Mouse (Mus musculus) heart, embryonic 16.5 days (tissue): ENCODE results near the gene Slc35d2. TPM values are rescaled to one million over a fixed set of nuclear protein-coding genes. Genes with fewer than 3 reads are reported as not detected.
"Not testable (repeated sequence)": the region's sequence is repeated elsewhere in the genome, so short reads cannot be mapped to it uniquely, and the experiment has no call there.

Experiments used
- ATAC-seq: fragments of 200-750 bp; cut with Nextera tagmentation; replicated peaks from 2 replicates; pipeline ENCODE4 v1.8.0; 2017; ENCODE audit warnings: moderate number of reproducible peaks; ENCODE audit not compliant: insufficient read depth, low FRiP score; ENCODE audit errors: extremely low read depth
- H3K27ac ChIP-seq: fragments of 300-500 bp; sonication (generic); 2 replicates; pipeline ENCODE4 v1.5.1; 2014; ENCODE audit warnings: mild to moderate bottlenecking, low read length, control low read depth, moderate library complexity
- H3K27me3 ChIP-seq: fragments of 300-500 bp; sonication (generic); 2 replicates; pipeline ENCODE4 v1.6.1; 2014; ENCODE audit warnings: low read length, mixed read lengths; ENCODE audit not compliant: control insufficient read depth, insufficient read depth
- H3K36me3 ChIP-seq: fragments of 300-500 bp; sonication (generic); 2 replicates; pipeline ENCODE4 v1.6.1; 2014; ENCODE audit not compliant: control insufficient read depth, insufficient read depth
- H3K4me1 ChIP-seq: fragments of 300-500 bp; sonication (generic); 2 replicates; pipeline ENCODE4 v1.6.1; 2014; ENCODE audit warnings: low read length, mixed read lengths; ENCODE audit not compliant: control insufficient read depth, insufficient read depth
- H3K4me2 ChIP-seq: fragments of 300-500 bp; sonication (generic); 2 replicates; pipeline ENCODE4 v1.6.1; 2014; ENCODE audit warnings: low read depth, mild to moderate bottlenecking, control low read depth, low read length
- H3K4me3 ChIP-seq: fragments of 300-500 bp; sonication (generic); 2 replicates; pipeline ENCODE4 v1.5.1; 2014; ENCODE audit warnings: mild to moderate bottlenecking, control low read depth, low read length
- H3K9ac ChIP-seq: fragments of 300-500 bp; sonication (generic); 2 replicates; pipeline ENCODE4 v1.6.1; 2014; ENCODE audit warnings: low read length, control low read depth
- H3K9me3 ChIP-seq: fragments of 300-500 bp; sonication (generic); replicated peaks from 2 replicates; pipeline ENCODE4 v1.6.1; 2016; ENCODE audit warnings: low read length; ENCODE audit not compliant: control insufficient read depth
- WGBS: fragments of 180-500 bp; shearing (Covaris S2); extraction: QIAGEN DNeasy Blood & Tissue Kit; methylation state at CpG from one replicate; pipeline ENCODE4 v1.1.7; 2014; 5-methylcytosine and 5-hydroxymethylcytosine counted together
- polyA plus RNA-seq: library from polyadenylated mRNA; unstranded; fragments of >200 nt; fragmentation: Nextera tagmentation; extraction: Ambion mirVana; gene quantifications from 2 replicates; pipeline ENCODE4 v1.2.1, GENCODE M21; 2015

Slc35d2 gene
- polyA plus RNA-seq, 1 experiment from 2014 or later = 5.2 TPM

GRCm38 (mm10) chr13:64053959-64054358 lies 75.2 kb downstream of the Slc35d2 start:
- no peak for ATAC-seq
- H3K4me2 ChIP-seq = no peak overlapping the region
- H3K27ac ChIP-seq = no peak overlapping the region
- 44% methylated on average over 1 of the region's 1 CpGs for WGBS
- no peak overlapping the region for H3K4me3 ChIP-seq
- no peak overlapping the region for H3K9ac ChIP-seq
- H3K36me3 ChIP-seq = no peaks in the 10 kb centered on the region
- peaks cover 7% of the 10 kb centered on the region; the same call in 1 of the 2 replicates for H3K9me3 ChIP-seq
- no peaks in the 10 kb centered on the region for H3K4me1 ChIP-seq
- no peaks in the 10 kb centered on the region for H3K27me3 ChIP-seq

- not testable (repeated sequence) for H3K9me3 ChIP-seq, H3K27me3 ChIP-seq, H3K27ac ChIP-seq, ATAC-seq, H3K4me2 ChIP-seq, H3K4me1 ChIP-seq, H3K36me3 ChIP-seq, H3K4me3 ChIP-seq, H3K9ac ChIP-seq
- 73% methylated on average over 2 of the region's 2 CpGs for WGBS
These were observed 76.9 kb downstream of the Slc35d2 start for GRCm38 (mm10) chr13:64052281-64052680.

DNA sequence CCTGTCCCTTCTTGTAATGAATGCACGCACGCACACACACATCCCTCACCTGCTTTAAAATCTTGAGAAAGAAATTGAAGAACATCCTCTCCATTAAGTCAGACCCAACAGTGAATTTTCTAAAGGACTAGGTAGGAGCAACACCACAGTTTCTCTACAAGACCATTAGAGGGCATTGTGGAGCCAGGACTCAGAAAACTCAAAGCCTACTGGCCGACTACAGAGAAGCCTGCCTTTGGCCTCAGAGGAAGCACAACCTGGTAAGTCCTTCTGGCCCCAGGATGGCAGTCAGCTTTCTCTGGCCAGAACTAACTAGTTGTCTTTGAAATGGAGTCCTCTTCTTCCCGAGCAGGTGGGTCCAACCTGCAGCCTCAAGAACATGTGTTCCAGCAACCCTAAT lies 78.3 kb downstream of the Slc35d2 start:
- H3K36me3 ChIP-seq = no peaks in the 10 kb centered on the region
- peaks cover 7% of the 10 kb centered on the region; the same call in 1 of the 2 replicates for H3K9me3 ChIP-seq
- 61% methylated on average over 4 of the region's 4 CpGs for WGBS
- H3K4me2 ChIP-seq = no peak overlapping the region
- H3K27me3 ChIP-seq = no peaks in the 10 kb centered on the region
- no peak overlapping the region for H3K27ac ChIP-seq
- no peak for ATAC-seq
- no peak overlapping the region for H3K9ac ChIP-seq
- H3K4me1 ChIP-seq = no peaks in the 10 kb centered on the region
- no peak overlapping the region for H3K4me3 ChIP-seq

DNA sequence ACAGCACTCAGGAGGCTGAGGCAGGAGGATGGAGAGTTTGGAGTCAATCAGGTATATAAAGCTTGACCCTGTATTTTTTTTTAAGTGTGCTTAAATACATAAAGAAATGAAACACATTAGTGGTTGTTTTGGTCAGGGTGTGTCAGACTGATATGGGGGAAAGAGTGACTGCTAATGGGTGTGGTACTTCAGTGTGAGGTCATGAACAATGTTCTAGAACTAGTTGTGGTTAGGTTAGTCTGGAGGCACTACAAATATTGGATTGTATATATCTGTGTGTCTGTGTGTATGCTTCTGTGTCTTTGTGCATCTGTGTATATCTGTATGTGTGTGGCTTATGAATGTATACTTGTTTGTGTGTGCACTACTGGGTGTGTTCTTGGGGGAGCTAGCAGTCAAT lies 79.6 kb downstream of the Slc35d2 start:
- Histone ChIP-seq H3K9me3 (peaks cover 4% of the 10 kb centered on the region; the same call in 1 of the 2 replicates), H3K4me3 (no peak overlapping the region), H3K9ac (no peak overlapping the region), H3K4me2 (no peak overlapping the region), H3K36me3 (no peaks in the 10 kb centered on the region), H3K27ac (no peak overlapping the region), H3K27me3 (no peaks in the 10 kb centered on the region), H3K4me1 (no peaks in the 10 kb centered on the region)
- ATAC-seq = no peak

DNA sequence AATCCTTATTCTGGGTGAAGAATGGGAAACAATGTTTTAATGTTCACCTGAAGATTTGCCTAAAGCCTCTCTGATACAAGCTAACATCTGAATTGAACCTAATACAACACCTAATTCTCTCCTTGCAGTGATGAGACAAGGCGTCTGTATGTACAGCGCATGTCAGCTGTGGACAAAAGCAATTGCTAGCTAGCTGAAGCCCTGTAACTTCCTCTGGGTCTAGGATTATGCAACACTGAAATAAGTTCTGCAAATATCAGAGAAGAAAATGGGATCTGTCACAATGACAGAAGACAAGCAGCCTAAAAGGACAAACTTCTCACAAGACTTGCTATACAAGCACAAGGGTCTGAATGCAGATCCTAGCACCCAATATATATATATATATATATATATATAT lies 80.7 kb downstream of the Slc35d2 start:
- ATAC-seq = no peak
- Histone ChIP-seq H3K4me3 (no peak overlapping the region), H3K9ac (no peak overlapping the region), H3K36me3 (no peaks in the 10 kb centered on the region), H3K9me3 (peaks cover 4% of the 10 kb centered on the region; the same call in 1 of the 2 replicates), H3K27me3 (no peaks in the 10 kb centered on the region), H3K27ac (no peak overlapping the region), H3K4me1 (no peaks in the 10 kb centered on the region), H3K4me2 (no peak overlapping the region)
- WGBS = 78% methylated on average over 2 of the region's 2 CpGs

Other genes starting within 250 kb of the Slc35d2 start
- not detected in 2 replicates for gene Hsd17b3, start 40.1 kb downstream of the Slc35d2 start, polyA plus RNA-seq
- gene Zfp367, start 23.8 kb upstream of the Slc35d2 start, polyA plus RNA-seq = 27.7 and 29.6 TPM in 2 replicates
- 50.4 and 53.2 TPM in 2 replicates for gene Habp4, start 32.5 kb upstream of the Slc35d2 start, polyA plus RNA-seq
- gene Cdc14b, start 145.9 kb upstream of the Slc35d2 start, polyA plus RNA-seq = 11.7 and 15.5 TPM in 2 replicates
- 63.2 and 70.4 TPM in 2 replicates for gene Aaed1, start 183.3 kb upstream of the Slc35d2 start, polyA plus RNA-seq
- gene Ctsl, start 241.5 kb upstream of the Slc35d2 start, polyA plus RNA-seq = 325 and 477 TPM in 2 replicates